Mouse (Mus musculus) telencephalon, adult 2 months (tissue): ENCODE data around the gene Engase.

Source experiments
- DNase-seq: peaks from one replicate; pipeline ENCODE4 v3.0.0-alpha.2; 2011; ENCODE audit warnings: low read depth, low spot score

Engase gene

DNA sequence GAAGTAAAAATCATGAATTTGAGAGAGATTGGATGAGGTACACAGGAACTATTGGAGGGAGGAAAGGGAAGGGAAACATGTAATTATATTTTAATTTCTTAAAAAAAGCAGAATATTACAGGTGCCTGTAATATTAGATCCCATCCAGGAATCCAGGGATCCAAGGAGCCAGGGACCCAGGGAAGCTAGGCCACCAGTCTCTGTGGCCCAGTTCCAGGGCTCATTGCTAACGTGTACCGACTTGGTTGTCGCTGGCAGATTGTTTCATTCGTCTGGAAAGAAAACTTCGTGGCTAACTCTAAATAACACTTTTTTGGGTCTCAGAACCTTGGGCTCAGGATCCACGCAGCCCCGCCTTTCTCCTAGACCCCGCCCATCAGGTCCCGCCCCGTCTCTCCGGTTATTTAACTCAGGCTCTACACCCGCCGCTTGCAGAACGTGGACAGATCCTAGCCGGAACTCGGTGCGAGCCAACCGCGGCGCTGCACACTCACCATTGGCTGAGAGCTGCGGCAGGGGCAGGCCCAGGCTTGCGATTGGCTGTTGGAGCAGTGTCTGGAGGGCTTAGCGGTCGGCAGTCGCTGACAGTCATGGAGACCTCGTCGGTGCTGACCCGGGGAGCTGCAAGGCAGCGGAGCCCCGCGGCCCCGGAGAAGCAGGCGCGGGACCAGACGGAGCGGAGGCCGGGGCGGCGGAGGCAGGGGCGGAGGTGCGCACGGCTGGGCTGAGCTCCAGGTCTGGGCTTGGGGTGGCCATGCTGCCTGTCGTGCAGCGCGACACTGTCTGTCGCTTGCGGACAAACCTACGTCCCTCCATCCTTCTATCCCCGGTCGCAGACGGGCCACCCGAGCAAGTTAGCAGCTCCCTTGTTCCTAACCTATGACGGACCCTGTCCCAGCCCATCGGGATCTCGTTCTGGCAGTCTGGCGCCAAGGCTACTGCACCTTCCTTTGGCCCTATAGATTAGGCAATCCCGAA is at the start of gene Engase:
TSS of gene Engase (plus strand) at position 434 of the 978 bp plus-strand sequence.
- peak; percentile 95 for DNase-seq

DNA sequence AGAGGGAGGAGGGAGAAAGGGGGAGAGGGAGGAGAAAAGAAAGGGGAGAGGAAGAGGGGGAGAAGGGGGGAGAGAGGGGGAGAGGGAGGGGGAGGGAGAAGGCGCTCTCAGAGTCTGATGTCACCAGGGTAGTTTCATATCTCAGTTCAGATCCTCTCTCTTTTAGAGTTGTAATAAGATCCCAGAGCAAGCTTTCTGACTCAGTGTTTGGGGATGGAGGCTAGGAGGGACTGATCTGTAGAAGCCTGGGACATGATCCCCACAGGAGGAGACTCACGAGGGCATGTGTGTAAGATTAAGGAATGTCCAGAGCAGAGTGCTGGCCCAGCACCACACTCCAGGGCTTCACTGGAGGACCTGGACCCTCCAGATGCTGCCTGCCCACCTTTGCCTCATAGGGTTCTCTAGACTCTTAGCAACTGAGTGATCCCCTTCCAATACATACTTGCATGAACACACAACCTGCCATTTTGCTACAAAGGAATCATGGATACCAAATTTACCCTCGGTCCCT is 49.3 kb upstream of the Engase start:
- DNase-seq, result no peak

DNA sequence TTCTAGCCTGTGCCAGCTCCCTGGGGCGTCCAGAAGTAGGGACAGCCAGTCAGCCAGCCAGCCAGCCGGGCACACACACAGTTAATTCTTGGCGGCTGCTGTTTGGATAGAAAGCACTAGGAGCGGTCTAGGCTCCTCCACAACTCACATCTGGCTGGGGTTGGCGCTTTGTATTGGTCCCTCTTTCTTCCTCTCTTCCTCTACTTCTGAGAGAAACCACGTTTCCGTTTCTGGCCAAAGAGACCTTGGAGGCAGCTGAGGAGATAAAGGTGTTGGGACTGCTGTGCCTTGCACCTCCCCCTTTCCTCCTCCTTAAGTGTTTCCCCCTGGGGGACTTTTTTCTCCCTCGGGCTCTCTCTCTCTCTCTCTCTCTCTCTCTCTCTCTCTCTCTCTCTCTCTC is 48.6 kb upstream of the Engase start, which contains the start of gene C1qtnf1:
TSS of gene C1qtnf1 (plus strand) at position 218 of the 400 bp plus-strand sequence.
- no peak for DNase-seq

DNA sequence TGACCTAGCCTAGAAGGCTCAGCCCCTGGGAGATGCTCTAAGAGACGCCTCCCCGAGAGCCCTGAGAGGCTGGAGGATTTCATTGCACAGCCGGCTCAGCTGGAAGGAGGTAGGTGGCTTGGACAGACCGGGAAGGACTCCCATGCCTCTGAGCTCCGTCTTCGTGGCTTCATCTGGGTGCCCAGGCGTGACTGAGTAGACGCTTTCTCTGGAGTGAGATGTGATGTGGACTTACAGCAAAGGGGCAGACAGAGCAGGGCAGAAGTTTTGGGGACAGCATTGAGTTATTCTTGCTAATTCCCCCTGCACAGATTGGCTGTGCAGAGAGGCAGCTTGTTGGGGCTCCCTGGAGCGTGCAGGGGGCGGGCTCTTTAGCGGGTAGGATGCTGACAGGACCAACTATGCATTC is 48.2 kb upstream of the Engase start:
- no peak for DNase-seq

DNA sequence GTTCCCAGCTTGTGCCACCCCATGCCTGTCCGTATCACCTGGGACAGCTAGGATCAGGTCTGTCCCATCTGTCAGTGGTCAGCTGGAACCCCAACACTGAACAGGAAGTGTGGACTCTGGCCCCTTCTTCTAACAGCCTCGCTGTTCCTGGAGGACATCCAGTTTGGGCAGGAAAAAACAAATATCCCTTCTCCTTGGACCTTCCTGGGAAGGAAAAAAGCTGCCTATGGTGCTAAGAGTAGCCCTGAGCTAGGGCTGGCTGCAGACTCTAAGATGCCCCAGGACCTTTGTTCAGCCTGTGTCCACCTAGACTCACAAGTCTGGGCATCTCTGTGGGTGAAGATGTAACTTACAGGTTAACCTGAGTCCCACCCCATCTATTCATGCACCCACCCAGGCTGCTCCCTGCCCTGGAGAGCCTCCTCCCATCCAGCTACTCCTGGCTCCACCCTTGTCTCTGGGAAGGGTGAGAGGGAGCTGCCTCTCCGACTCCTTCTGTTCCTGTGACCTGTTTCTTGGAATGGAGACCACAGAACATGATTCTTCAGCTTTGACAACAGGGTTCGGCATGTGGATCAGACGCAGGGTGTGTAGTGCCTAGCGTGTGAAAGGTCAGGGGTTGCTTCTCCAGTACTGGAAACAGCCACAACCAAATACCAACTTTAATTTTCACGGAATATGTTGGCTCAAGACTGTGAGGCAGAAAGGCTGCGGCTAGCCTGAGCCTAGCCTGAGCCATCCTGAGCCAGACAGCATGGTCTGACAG is 47.5 kb upstream of the Engase start:
- DNase-seq, result no peak

DNA sequence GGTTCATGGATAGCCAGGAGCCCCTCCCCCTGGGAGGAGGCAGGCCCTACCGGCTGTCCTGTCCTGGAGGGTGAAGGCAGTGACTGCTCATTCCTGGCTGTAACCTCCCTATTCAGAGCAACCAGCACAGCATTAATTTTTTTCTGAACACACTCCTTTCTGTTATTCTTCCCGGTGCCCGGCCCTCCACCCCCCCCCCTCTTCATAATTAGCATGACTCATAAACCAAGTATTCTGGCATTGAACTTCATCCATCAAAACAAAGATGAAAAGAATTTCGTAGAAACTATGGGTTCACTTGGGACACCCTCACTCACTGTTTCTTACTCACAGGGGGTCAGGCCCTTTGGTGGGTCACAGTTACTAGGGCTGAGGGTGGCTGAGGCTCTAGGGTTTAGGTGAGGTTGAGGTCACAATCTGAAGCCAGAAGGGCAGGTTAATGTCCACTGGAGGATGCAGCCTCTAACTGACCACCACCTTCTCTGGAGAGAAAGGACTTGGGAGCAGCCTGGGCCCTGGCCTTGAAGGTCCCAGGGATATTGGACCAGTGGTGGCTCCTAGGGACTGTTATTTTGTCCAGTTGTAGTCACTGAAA is 46.2 kb upstream of the Engase start:
- no peak for DNase-seq

DNA sequence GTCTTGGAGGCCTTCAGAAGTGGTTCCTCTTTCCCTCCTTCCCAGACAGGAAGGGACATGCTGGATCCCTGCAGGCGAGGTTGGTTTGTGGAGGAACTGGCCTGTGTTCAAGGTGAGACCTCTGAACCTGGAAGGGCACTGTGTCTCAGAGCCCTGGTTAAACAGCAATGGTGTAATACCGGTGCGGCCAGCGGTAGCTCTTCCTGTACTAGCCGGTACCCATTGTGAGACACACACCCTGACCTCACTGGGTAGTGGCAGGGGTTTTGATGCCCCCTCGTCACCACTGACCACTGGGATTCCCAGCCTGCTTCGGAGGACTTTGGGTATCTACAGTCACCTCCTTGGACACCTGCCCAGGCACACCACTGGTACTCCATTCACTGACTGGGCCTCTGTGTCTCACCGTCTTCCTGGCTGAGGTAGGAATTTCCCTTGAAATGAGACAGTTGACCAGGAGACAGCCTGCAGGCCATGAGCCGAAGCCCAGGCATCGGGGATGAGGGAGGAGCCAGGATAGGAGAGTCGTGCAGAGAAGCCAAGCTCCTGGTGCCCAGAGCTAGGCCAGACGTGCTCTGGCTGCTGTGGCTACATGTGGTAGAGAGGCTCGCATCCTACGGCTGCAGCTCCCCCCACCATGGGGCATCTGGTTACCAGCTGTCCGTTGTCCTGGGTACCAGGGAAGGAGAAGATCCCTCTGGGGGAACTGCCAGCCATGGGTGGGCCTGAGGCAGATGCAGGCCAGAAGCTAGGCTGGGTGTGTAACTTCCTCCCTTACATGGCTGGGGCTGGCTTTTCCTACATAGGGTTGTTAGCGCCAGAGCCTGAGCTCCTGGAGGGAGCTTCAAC is 45.3 kb upstream of the Engase start:
- DNase-seq, result no peak

DNA sequence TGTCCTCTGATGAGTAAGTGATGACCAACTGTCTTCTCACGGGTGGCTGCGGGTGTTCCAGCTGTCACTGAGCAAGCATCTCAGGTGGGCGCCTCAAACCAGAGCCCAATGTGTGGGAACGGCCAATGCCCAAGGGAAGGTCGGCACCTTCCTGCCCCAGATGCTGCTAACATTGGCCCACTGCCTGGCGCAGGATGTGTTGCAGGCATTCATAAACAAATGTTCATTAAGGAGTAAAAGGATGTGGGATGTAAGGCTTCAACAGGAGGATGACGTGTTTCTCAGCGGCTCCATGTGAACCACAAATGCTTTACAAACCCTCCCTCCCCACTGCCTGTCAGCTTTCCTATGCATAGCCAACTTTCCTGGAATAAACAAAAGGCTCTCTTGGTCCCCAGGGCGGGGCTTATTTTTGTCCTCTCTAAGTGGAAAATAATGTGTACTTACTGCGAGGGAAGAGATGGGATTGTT is 43.2 kb upstream of the Engase start:
- DNase-seq, result no peak

DNA sequence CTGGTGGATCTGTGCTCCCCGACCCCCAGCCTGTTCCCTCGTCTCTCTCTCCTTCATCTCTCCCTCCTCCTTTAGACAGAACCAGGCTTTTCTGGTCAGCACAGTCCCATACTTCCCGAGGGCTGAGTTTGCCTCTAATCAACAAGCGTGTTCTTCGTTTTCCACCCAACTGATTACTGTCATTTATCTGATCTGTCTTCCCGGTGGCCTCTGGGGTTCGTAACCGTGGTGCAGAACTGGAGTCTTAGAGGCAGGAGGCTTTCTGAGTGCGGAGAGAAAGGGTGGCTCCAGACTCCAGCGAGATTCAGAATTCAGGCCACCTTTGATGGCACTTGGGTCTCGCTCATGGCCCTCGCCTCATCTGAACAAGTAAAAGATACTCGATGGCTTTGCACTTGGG is 42.5 kb upstream of the Engase start:
- DNase-seq, result no peak

DNA sequence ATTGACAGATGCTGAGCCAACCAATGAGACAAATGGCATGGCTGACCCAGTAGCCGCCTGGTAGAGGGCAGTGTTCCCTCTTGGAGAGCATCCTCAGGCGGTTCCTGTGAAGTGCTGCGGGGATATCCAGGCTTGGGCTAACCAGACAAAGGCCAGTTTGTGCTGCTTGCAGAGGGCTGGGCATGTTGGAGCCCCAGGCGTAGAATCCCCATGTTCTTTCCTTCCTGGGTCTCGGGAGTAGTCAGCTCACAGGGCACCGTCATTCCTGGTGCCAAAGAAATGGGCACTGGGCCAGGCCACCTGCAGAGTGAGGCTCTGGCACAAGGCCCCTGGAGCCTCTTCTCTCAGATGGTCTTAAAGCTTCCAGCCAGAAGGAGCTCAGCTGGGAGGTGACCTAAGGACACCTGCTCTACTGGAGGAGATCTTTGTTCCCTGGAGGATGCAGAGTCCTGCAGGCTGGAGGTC is 40.1 kb upstream of the Engase start:
- DNase-seq, result no peak

DNA sequence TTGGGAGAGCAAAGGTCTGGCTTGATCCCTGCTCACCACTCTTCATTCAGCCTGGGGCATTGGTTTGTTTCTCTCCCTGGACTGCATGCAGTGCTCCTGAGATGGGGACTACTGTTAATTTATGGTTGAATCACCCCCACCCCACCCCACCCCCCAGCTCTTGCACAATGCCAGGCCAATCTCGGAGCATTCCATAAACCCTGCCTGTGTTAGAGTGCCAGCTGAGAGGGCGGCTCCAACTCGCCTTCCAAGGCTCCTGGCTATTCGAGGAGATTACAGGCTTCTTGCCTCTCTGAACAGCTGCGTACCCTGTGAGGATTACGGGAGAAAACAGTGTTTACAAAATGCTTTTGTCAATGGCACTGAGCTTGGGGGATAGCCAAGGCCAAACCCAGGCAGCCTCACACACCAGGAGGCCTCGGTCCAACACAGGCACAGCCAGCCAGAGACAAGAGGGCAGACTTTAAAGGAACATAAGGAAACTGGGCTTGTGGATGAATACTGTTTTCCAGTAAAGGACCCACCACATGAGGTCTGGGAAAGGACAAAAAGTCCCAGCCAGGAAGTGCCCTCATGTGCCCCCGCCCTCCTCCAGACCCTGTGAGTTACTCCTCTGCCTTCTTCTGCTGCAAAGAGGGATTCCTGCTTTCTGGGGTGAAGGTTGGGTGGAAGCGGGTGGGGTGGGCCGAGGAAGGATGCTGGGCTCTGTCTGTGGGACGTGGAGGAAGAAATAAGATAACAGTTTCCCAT is 37.8 kb upstream of the Engase start:
- no peak for DNase-seq

DNA sequence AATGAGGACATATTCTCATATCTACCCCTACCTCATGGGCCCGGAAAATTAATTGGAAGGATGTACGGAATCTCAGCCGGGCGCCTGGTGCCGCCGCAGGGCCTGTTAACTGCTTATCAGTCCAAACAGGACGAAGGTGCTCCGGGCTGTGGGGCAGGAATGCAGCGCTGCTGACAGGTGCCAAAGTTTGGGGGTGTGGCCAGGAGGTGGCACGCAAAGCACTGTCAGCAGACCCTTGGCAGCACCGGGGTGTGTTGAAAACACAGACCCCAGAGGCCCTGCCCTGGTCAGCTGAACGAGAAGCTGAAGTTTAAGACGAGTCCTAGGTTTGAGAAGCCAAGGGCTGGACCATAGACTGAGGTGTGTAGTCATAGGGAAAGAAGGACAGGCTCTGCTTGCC is 33.9 kb upstream of the Engase start:
- DNase-seq, result no peak

DNA sequence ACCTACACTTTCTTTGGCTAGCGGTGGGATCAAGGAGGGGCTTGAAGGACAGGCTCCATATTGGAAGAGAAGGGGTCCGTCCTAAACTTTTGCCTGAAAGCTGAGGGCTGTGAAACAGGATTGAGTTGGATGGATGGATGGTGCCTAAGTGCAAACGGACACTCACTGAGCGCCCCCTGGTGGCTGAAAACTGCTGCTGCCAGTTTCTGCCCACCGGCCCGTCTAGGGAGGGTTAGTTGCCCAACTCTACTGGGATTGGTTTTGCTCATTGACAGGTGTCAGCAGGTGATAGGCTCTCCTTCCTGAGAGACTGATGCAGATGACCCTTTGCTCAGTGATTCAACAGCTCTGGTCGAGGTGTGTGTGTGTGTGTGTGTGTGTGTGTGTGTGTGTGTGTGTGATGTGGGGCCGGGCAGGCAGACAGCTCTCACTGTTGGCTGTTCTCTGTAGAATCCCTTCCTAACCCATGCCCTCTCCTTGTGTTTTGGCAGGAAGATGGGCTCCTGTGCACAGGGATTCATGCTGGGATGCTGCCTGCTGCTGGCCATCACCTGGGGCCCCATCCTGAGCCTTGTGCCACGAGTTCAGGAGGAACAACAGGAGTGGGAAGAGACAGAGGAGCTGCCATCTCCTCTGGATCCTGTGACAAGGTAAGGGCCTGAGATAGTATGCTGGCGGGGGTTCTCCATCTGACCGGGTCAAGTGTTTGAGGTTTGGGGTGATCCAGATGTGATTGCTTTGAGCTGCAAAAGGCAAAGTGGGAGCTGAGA is 33.2 kb upstream of the Engase start:
- DNase-seq, result no peak

DNA sequence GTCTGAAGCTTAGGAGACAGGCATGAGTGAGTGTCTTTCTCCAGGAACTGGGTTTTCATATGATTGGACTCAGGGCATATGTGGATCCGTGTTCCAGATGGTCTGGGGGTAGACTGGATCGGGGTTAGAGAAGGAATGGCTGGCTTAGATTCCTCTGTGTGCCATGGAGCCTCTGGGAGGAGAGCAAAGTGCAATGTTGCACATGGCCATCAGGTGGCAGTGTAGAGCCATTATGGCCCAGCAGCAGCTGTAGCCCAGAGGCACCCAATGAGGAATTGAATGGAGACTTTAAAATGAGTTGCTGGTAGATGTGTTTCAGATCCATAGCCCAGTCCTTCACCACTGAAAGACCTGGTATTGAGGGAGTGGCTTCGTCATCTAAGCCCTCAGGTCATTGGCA is 30.8 kb upstream of the Engase start:
- no peak for DNase-seq

DNA sequence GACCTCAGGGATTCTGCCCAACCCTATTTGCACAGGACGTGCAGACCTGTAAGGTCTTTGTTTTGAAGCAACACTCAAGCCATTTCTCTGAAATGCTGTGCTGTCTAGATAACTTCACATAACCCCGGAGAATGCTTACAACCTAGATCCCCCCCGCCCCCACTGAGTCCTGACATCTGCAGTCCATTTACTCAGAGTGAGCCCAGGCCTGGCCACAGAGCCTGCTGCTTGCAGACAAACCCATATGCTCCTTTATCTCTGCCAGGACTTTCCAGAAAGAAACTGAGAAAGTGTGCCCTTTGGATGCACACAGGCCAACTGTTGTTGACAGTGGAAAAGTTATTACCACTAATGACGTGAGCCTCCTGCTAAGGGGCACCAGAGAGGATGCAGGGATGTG is 29.3 kb upstream of the Engase start:
- no peak for DNase-seq

DNA sequence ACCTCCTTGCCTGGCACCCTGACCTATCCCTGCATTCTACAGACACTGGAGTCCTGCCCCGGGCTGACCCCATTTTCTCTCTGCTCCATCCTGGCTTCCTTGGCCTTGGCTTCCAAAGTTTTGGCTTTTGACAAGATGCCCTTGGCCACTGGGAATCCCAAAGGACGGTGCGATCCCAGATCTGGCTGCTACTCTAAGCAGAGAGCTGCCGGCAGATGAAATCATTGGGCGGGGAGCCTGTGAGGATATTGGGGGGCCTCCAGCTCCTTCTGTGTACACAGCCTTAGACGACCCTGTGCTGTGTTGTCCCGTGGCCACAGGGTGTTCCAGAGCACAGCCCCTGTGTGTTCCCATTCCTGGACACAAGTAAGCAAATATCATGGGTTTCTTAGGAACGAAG is 28.2 kb upstream of the Engase start:
- no peak for DNase-seq

DNA sequence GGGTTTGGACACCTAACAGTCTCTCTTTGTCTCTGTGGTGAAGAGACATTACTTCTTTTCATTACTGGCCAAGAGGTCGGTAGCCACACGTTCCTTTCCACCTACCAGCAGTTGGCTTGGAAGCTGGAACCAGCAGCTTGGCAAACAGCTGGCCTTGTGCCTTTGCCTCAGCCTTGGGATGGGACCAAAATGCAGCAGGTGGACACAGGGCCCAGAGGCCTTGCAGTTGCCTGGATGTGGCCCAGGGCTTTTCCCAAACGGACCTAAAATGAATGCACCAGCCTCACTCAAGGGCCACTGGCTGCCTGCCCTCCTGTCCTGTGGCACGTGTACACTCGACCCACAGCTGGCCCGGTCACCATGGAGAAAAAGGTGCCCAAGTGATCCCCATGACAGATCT is 25.4 kb upstream of the Engase start:
- DNase-seq, result no peak

DNA sequence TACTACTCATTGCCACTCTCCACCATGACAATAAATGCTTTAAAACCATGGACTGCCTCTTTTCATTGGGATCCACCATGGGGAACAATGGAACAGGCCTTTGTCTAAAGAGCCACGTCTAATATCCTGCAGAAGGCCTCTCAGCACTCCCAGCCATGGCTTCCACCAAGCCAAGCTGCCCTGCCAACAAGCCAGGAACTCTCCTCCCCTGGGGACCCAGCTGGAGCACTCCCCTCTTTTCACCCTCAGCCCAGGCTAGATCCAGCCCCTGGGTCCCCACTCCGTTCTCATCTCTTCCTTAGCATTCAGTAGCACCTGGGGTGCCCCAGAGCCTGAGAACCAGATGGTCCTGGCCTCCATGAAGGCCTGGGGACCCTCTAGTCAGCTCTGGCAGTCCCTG is 23.7 kb upstream of the Engase start:
- DNase-seq, result no peak
